Mouse (Mus musculus) heart, embryonic 15.5 days (tissue): ENCODE results near the gene Olfr1423. TPM values are rescaled to one million over a fixed set of nuclear protein-coding genes. Genes with fewer than 3 reads are reported as not detected.
"Not testable (repeated sequence)": the region's sequence is repeated elsewhere in the genome, so short reads cannot be mapped to it uniquely, and the experiment has no call there.

ENCODE experiments used
- ATAC-seq: fragments of 200-750 bp; cut with Nextera tagmentation; replicated peaks from 2 replicates; pipeline ENCODE4 v1.8.0; 2017; ENCODE audit warnings: low read depth, moderate TSS enrichment; ENCODE audit not compliant: insufficient number of reproducible peaks, insufficient read depth, low FRiP score
- H3K27ac ChIP-seq: fragments of 300-500 bp; sonication (generic); 2 replicates; pipeline ENCODE4 v1.5.1; 2015; ENCODE audit warnings: mild to moderate bottlenecking, inconsistent platforms
- H3K27me3 ChIP-seq: fragments of 300-500 bp; sonication (generic); 2 replicates; pipeline ENCODE4 v1.6.1; 2015; ENCODE audit warnings: inconsistent platforms
- H3K36me3 ChIP-seq: fragments of 300-500 bp; sonication (generic); 2 replicates; pipeline ENCODE4 v1.6.1; 2015; ENCODE audit warnings: mild to moderate bottlenecking, inconsistent platforms
- H3K4me1 ChIP-seq: fragments of 300-500 bp; sonication (generic); replicated peaks from 2 replicates; pipeline ENCODE4 v1.6.1; 2015; ENCODE audit warnings: inconsistent platforms
- H3K4me2 ChIP-seq: fragments of 300-500 bp; sonication (generic); 2 replicates; pipeline ENCODE4 v1.6.1; 2015; ENCODE audit warnings: inconsistent platforms, mild to moderate bottlenecking, moderate library complexity
- H3K4me3 ChIP-seq: fragments of 300-500 bp; sonication (generic); 2 replicates; pipeline ENCODE4 v1.5.1; 2015; ENCODE audit warnings: mild to moderate bottlenecking, inconsistent platforms
- H3K9ac ChIP-seq: fragments of 300-500 bp; sonication (generic); 2 replicates; pipeline ENCODE4 v1.6.1; 2015; ENCODE audit warnings: mild to moderate bottlenecking, inconsistent platforms
- H3K9me3 ChIP-seq: fragments of 300-500 bp; sonication (generic); replicated peaks from 2 replicates; pipeline ENCODE4 v1.6.1; 2016; ENCODE audit warnings: inconsistent platforms
- WGBS: fragments of 180-500 bp; shearing (Covaris S2); methylation state at CpG from one replicate; pipeline ENCODE4 v1.1.7; 2015; ENCODE audit warnings: mixed read lengths; 5-methylcytosine and 5-hydroxymethylcytosine counted together
- polyA plus RNA-seq: library from polyadenylated mRNA; unstranded; fragments of >200 nt; fragmentation: Nextera tagmentation; extraction: Ambion mirVana; gene quantifications from 2 replicates; pipeline ENCODE4 v1.2.1, GENCODE M21; 2015

Gene Olfr1423
- polyA plus RNA-seq, result 0.03 TPM in 1 of 2 replicates, not detected in the other

DNA sequence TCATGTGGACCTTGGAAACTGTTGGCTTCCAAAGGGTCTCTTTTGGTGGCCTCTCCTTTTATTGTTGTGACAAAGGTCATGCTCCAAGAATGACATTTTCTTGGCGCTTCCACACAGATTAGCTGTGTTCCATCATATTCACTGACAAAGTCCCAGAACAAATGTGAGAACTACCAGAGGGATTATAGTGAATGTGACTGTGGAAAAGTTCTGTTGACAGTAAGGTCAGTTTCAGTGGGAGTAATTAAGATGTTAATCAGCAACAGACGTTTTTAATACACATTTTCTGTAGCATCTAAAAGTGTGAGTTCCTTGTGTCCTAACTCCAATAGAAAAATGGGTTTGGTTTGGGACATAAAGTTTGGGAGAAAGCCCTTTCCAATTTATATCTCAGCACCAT lies at the start of gene Olfr1423:
Gene Olfr1423 (minus strand): TSS at position 101 of the 400 bp plus-strand sequence.
- no peak within 1 kb of the TSS for H3K27ac ChIP-seq
- H3K9me3 ChIP-seq, result no peaks in the 10 kb centered on the region
- H3K4me1 ChIP-seq, result no peaks in the 10 kb centered on the region
- no peak within 1 kb of the TSS for H3K4me3 ChIP-seq
- no peaks in the 10 kb centered on the region for H3K36me3 ChIP-seq
- ATAC-seq, result no peak
- no peak within 1 kb of the TSS for H3K9ac ChIP-seq
- no peak within 1 kb of the TSS for H3K4me2 ChIP-seq
- 46% methylated on average over 2 of the region's 2 CpGs for WGBS
- H3K27me3 ChIP-seq, result no peaks in the 10 kb centered on the region

DNA sequence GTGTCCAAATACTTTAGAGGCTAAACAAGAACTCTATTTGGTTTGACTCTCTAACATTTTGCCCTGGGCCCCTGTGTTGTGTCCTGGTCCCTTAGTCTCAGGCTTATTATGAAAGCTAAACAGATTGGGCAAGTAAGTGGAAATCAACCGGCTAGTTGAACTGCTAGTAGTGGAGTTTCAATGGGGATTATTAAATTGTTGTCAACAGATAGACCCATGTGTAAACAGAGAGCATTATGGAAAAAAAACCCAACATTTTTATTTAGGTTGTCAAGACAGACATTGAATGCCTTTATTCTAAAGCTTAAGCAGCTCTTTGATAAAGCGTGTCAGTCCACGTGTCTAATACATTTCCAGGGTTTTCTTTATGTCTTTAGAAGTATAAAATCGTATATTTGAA lies 36.5 kb upstream of the Olfr1423 start, which contains the start of gene Olfr1425:
Gene Olfr1425 (minus strand): TSS at position 101 of the 400 bp plus-strand sequence.
- H3K27ac ChIP-seq, H3K4me3 ChIP-seq, H3K36me3 ChIP-seq, H3K4me2 ChIP-seq, H3K9me3 ChIP-seq, H3K9ac ChIP-seq, H3K27me3 ChIP-seq, ATAC-seq, H3K4me1 ChIP-seq: not testable (repeated sequence)
- 81% methylated on average over 4 of the region's 4 CpGs for WGBS

DNA sequence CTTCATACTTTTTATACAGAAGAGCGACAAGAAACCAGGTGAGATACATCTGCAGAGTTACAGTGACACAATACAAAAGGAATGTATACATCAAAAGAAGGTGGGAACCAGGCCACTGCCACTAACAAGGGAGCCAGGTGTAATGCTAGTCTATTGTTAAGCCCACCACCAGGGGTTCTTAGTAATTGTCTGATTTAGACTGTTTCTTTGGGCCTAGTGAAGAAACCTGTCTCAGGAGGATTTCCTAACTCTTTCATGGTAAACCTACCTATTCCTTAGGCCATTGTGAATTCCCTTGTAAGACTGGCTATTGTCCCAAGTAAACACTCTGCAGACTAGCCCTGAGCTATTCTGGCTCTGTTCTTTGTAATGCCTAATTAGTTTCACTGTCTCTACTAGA lies 28.4 kb upstream of the Olfr1423 start:
- H3K27ac ChIP-seq, H3K4me3 ChIP-seq, H3K9me3 ChIP-seq, H3K36me3 ChIP-seq, ATAC-seq, H3K9ac ChIP-seq, H3K4me1 ChIP-seq, H3K27me3 ChIP-seq, H3K4me2 ChIP-seq: not testable (repeated sequence)
- 63% methylated on average over 1 of the region's 1 CpGs for WGBS

DNA sequence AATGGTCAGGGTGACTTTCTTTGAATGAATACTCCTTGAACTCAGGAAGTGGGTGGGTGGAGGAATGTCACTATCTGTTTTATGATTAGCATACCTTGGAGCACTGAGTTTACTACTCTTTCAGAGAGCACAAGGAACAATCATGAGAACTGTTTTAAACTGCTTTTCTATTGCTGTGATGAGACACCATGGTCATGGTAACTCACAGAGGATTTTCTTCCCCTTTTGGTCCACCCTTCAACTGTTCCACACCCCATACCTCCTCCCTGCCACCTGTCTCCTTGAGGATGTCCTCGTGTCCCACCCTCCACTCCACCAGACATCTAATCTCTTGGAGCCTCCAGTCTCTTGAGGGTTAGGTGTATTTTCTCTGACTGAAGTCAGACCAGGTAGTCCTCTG lies 26.7 kb upstream of the Olfr1423 start:
- not testable (repeated sequence) for ATAC-seq, H3K9ac ChIP-seq, H3K4me2 ChIP-seq, H3K36me3 ChIP-seq, H3K9me3 ChIP-seq, H3K4me3 ChIP-seq, H3K27me3 ChIP-seq, H3K4me1 ChIP-seq, H3K27ac ChIP-seq
- 57% methylated on average over 1 of the region's 1 CpGs for WGBS

DNA sequence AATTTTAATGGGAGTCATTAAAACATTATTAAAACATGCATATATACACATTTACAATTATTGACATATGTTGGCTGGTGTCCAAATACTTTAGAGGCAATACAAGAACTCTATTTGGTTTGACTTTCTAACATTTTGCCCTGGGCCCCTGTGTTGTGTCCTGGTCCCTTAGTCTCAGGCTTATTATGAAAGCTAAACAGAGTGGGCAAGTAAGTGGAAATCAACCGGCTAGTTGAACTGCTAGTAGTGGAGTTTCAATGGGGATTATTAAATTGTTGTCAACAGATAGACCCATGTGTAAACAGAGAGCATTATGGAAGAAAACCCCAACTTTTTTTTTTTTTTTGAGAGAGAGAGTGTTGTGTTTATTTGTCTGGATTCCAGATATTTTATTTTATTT lies 21.5 kb upstream of the Olfr1423 start, which contains the start of gene Olfr1424:
Gene Olfr1424 (minus strand): TSS at position 101 of the 400 bp plus-strand sequence.
- H3K27ac ChIP-seq, H3K9me3 ChIP-seq, ATAC-seq, H3K9ac ChIP-seq, H3K4me3 ChIP-seq, H3K4me2 ChIP-seq, H3K27me3 ChIP-seq, H3K4me1 ChIP-seq, H3K36me3 ChIP-seq: not testable (repeated sequence)
- 87% methylated on average over 1 of the region's 1 CpGs for WGBS

DNA sequence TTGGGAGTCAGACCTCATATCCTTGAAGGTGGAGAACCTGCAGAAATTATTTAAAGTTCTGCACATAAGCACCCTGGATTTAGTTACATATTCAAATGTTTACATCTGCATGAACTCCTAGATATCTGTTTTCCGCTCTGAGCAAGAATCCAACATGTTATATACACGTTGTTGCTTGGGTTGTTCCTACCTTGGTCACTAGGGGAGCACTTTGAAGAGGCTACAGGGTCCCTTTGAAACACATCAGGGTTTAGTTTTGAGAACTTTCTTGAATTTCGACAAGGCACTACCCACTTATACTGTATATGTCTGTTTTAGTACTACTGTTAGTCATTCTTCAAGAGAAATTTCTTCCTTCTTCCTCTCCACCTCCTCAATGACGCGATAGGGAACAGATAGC lies 2.0 kb upstream of the Olfr1423 start:
- Histone ChIP-seq H3K9me3 (no peaks in the 10 kb centered on the region), H3K4me1 (no peaks in the 10 kb centered on the region), H3K9ac (no peak overlapping the region), H3K4me2 (no peak overlapping the region), H3K27me3 (no peaks in the 10 kb centered on the region), H3K4me3 (no peak overlapping the region), H3K36me3 (no peaks in the 10 kb centered on the region), H3K27ac (no peak overlapping the region)
- WGBS, result 79% methylated on average over 5 of the region's 5 CpGs
- ATAC-seq, result no peak

DNA sequence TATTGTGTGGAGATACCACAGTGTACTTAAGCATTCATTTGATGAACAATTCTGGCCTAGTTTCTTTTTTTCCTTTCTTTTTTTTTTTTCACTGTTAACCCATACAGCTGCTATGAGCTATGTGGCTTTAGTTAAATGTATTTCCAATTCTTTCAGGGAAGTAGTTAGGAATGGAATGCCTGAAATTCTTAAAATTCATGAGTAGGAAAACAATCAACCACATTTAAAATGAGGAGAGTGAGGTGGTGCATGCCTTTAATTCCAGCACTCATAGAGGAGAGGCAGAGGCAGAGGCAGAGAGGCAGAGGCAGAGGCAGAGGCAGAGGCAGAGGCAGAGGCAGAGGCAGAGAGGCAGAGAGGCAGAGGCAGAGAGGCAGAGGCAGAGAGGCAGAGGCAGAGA lies 3.4 kb downstream of the Olfr1423 start:
- H3K4me3 ChIP-seq, result no peak overlapping the region
- no peak overlapping the region for H3K27ac ChIP-seq
- H3K4me1 ChIP-seq, result no peaks in the 10 kb centered on the region
- ATAC-seq, result no peak
- no peaks in the 10 kb centered on the region for H3K36me3 ChIP-seq
- H3K27me3 ChIP-seq, result no peaks in the 10 kb centered on the region
- no peak overlapping the region for H3K9ac ChIP-seq
- no peak overlapping the region for H3K4me2 ChIP-seq
- H3K9me3 ChIP-seq, result no peaks in the 10 kb centered on the region

DNA sequence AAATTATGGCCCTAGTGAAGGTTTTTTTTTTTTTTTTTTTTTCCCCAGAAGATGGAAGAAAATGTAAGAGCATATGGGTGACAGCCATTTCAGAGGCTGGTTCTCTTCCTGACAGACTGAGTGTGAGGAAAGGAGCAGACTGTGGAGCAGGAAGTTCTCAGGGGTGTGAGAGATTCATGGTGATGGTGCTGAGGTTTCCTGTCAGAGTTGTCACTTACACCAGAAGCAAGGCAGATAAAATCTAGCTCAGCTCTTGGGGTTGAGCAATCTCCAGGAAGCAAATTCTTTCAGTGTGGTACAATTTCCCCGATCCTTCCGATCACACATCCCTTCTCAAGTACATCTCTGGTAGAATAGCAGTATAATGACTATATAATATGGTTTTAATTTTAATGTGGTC lies 14.5 kb downstream of the Olfr1423 start:
- Histone ChIP-seq H3K4me2 (no peak overlapping the region), H3K9ac (no peak overlapping the region)
- 42% methylated on average over 2 of the region's 2 CpGs for WGBS

DNA sequence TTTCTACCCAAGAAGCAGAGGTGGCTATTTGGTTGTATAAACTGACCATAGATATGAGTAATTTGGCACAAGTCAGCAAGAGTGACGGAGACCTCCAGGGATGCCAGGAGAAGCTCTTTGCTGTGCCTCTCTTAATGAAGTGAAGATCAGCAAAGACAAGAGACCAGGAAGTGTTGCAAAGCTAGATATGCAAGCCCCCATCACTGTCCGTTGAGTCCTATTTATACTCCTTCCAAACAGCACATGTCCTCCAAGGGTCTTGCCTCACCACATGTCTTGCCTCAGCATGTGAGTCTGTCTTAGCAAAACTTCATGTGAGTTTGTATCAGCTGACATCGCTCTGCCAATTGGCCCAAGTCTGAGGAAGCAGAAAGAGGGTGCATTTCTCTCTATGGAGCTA lies 15.8 kb downstream of the Olfr1423 start:
- H3K27me3 ChIP-seq, result no peaks in the 10 kb centered on the region
- no peaks in the 10 kb centered on the region for H3K36me3 ChIP-seq
- 71% methylated on average over 3 of the region's 3 CpGs for WGBS
- no peaks in the 10 kb centered on the region for H3K4me1 ChIP-seq
- H3K4me2 ChIP-seq, result no peak overlapping the region
- no peak overlapping the region for H3K27ac ChIP-seq
- no peak for ATAC-seq
- no peak overlapping the region for H3K4me3 ChIP-seq
- H3K9me3 ChIP-seq, result no peaks in the 10 kb centered on the region
- H3K9ac ChIP-seq, result no peak overlapping the region

More for the DNA sequence above, 14.5 kb downstream of the Olfr1423 start:
- H3K4me3 ChIP-seq, result no peak overlapping the region
- H3K4me1 ChIP-seq, result no peaks in the 10 kb centered on the region
- H3K36me3 ChIP-seq, result no peaks in the 10 kb centered on the region
- ATAC-seq, result no peak
- no peaks in the 10 kb centered on the region for H3K9me3 ChIP-seq
- H3K27ac ChIP-seq, result no peak overlapping the region
- H3K27me3 ChIP-seq, result no peaks in the 10 kb centered on the region

DNA sequence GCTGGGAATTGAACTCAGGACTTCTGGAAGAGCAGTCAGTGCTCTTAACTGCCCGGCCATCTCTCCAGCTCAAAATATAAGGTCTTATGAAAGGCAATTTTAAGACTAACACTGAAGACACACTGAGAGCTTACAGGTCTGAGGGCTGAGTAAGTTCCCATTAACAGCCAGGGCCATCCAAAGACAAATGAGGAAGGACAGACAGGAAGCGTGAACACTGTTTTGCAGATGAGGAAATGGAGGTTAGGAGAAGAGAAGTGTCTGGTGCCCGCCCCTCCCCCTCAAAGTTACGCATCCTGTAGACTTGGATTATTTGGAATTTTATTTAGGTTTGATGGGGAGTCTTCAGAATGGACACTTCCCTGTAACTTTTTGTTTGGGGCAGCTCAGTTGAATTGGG lies 17.0 kb downstream of the Olfr1423 start:
- H3K36me3 ChIP-seq, result no peaks in the 10 kb centered on the region
- H3K4me1 ChIP-seq, result no peaks in the 10 kb centered on the region
- H3K4me2 ChIP-seq, result no peak overlapping the region
- ATAC-seq, result no peak
- no peak overlapping the region for H3K27ac ChIP-seq
- H3K4me3 ChIP-seq, result no peak overlapping the region
- no peak overlapping the region for H3K9ac ChIP-seq
- H3K9me3 ChIP-seq, result no peaks in the 10 kb centered on the region
- no peaks in the 10 kb centered on the region for H3K27me3 ChIP-seq
- WGBS, result 78% methylated on average over 4 of the region's 4 CpGs

DNA sequence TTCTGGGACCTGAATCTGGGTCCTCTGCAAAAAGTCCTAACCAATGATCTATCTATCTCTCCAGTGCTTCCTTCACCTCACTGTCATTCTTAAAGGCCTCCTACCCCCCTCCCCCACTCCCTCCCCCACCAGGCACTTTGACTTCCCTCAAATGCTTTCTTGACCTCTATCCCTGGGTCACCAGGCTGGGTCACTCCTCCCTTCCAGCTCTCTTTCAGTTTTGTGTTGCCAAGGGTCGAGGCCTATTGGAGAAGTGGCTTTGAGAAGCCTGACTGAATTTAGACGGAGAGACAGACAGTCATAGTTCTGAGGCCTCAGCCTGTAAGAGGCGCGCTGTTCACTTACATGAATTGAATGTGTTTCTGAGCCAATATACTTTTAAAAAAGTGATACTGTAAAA lies 24.9 kb downstream of the Olfr1423 start:
- H3K9ac ChIP-seq, result no peak overlapping the region
- 84% methylated on average over 4 of the region's 4 CpGs for WGBS
- no peaks in the 10 kb centered on the region for H3K27me3 ChIP-seq
- H3K4me1 ChIP-seq, result no peaks in the 10 kb centered on the region
- ATAC-seq, result no peak
- H3K36me3 ChIP-seq, result no peaks in the 10 kb centered on the region
- no peaks in the 10 kb centered on the region for H3K9me3 ChIP-seq
- no peak overlapping the region for H3K4me2 ChIP-seq
- no peak overlapping the region for H3K27ac ChIP-seq
- no peak overlapping the region for H3K4me3 ChIP-seq

DNA sequence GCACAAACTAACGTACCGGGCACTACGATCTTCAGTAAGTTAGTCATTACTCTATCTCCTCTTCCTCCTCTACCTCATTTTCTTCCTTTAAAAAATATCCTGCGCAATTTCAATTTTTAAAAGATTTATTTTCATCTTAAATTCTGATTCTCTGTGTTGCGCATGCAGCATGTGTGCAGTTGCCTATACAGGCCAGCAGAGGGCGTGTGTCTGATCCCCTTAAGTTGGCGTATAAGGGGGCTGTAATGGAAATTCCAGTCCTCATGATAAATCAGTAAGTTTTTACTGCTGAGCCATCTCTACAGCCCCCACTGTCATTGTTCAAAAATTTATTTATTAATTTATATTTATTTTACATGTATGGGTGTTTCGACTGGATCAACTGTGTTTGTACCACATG lies 25.4 kb downstream of the Olfr1423 start:
- H3K36me3 ChIP-seq, result no peaks in the 10 kb centered on the region
- H3K9ac ChIP-seq, result no peak overlapping the region

More for the DNA sequence above, 25.4 kb downstream of the Olfr1423 start:
- Histone ChIP-seq H3K27me3 (no peaks in the 10 kb centered on the region), H3K4me3 (no peak overlapping the region), H3K27ac (no peak overlapping the region), H3K4me1 (no peaks in the 10 kb centered on the region), H3K4me2 (no peak overlapping the region), H3K9me3 (no peaks in the 10 kb centered on the region)
- ATAC-seq, result no peak
- WGBS, result 62% methylated on average over 8 of the region's 8 CpGs
